Mouse (Mus musculus): ENCODE measurements around the gene Klhl5.
A peak's percentile ranks its signal among the peaks of the same experiment; 100 is the strongest.

Gene Klhl5

DNA sequence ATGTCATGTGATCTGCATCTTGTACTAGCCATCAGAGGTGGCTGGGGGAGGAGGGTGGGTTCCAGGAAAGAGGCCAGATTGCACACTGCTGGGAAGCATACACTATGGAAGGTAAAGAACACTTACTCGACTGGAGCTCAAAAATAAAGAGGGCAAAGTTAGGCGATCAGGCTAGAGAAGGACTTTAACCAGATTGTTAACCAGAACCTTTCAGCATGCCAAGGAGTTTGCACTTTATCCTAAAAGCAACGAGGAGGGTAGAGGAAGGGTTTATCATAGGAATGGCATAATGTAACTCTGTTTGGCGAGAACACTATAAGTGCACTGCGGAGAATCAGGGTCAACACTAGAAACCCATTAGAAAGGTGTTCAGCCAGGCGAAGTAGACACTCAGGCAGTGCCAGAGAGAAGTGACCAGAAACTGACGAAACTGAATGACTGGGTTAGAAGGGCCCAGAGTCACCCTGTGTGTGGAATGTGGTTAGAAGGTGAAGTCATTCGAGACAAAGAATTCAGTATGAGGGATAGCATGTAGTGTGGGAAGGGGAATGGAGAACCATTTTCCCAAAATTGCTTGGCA is 43.1 kb downstream of the Klhl5 start:
- no peak for DNase-seq

GRCm38 (mm10) chr5:65151276-65151675 is 43.9 kb downstream of the Klhl5 start:
- no peak for DNase-seq

GRCm38 (mm10) chr5:65151767-65152166 is 44.4 kb downstream of the Klhl5 start:
- no peak for DNase-seq

- no peak for DNase-seq
Measured at GRCm38 (mm10) chr5:65154287-65154686, 46.9 kb downstream of the Klhl5 start.

GRCm38 (mm10) chr5:65156853-65157252 is 49.5 kb downstream of the Klhl5 start:
- DNase-seq, result no peak

GRCm38 (mm10) chr5:65157412-65158381 is 50.4 kb downstream of the Klhl5 start:
- DNase-seq, result no peak

GRCm38 (mm10) chr5:65158696-65159305 is 51.5 kb downstream of the Klhl5 start:
- DNase-seq, result peak; percentile 59

- no peak for DNase-seq
Measured at GRCm38 (mm10) chr5:65163001-65163400, 55.7 kb downstream of the Klhl5 start.

DNA sequence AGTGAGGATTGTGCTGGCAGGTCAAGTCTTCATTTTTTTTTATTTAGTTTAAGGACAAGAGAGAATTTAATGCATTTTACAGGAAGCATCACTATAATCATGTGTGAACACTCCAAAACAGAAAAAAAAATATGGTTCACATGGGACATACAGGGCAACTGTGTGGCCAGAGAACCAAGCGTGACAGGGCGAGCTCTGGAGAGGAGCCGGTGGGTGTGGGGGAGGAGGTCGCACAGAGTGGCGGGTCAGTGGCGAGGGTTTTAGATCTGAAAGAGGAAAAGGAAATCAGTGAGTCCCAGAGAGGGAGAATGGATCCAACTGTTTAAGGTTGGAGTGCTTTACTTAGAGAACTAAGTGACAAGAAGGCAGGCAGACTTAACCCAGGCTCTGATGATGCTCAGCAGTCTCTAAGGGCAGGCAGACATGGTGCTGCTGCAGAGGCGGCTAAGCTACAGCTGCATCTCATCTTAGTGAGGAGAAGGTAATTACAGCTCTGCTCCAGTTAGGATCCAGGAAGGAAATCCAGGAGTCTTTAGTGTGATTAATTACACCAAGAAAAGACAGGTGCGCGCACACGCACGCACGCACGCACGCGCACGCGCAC is 56.3 kb downstream of the Klhl5 start:
- DNase-seq, result no peak

DNA sequence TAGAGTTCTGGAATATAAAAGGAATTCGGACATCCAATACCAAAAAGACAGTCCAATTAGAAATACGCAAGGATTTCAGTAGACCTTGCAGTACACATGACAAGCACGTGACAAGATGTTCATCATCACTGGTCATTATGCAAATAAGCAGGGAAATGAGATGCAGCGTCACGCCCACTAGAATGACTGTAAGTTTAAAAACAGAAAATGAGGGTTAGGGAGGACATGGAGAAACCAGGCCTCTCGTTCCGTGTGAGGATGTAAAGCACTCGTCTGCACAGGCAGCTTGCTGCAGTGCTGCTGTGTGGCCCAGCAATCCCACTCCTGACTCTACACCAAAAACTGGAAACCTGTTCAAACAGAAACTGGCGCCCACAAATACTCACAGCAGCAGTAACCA is 62.9 kb downstream of the Klhl5 start:
- DNase-seq, result no peak

DNA sequence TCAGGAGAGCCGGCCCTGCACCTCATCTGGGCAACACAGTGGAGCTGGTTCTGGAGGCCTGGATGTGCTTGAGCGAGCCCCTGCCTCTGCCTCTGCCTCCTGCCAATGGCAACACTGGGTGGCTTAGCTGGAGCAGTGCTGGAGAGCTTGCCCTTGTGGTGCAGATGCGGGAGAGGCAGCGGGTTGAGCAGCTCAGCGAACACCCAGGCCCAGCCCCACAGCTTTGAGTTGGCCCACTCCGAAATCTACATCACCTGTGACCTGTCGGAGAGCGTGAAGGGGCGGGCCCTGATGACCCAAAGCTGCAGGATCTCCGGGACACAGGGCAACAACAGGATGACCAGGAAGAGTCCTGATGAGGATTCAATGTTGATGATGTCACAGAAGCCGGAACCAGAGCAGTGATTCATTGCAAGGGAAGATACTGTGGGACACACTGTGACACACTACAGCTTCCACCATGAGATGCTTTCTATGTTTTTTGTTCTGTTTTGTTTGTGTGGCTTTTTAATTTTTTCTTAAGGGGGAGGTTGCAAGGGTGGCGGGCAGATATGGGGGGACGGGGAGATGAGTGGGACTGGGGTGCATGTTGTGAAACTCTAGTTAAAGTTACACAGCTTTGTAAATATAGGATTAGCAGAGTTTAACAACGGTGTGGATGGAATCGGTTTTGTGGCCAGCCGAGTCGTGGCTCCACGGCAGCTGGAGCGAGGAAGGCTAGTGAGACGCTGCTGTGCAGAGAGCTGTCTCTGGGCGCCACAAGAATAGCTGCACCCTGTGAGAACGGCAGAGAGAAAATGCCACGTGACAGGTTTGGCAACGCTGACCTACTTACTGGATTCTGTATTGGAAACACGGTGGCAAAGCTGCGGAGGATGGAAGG is 67.9 kb downstream of the Klhl5 start:
- DNase-seq, result peak; percentile 78

GRCm38 (mm10) chr5:65175918-65176484 is 68.7 kb downstream of the Klhl5 start:
- DNase-seq, result no peak

DNA sequence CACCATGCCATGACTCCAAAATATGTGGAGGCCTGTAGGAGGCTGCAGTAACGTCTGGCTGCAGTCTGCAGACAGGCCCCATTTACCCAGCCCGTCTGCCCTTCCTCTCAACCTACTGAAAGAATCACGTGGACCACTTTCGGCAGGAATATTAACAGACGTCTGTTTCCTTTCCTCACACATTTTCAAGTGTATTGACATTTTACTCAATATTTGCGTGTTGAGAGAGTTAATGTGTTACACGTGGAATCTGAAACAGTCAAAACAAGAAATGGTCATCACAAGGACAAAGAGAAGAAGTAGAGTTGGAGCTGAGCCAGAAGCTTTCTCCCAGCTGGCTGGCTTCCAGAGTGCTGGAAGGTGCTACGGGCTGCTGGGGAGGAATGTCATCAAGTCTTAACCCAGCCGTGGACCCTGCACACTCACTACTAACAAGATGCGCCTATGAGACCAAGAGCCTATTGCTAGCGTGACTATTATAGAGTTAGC is 69.7 kb downstream of the Klhl5 start:
- DNase-seq, result no peak

GRCm38 (mm10) chr5:65178477-65178876 is 71.1 kb downstream of the Klhl5 start:
- DNase-seq, result no peak

GRCm38 (mm10) chr5:65181160-65181793 is 73.9 kb downstream of the Klhl5 start:
- DNase-seq, result no peak

DNA sequence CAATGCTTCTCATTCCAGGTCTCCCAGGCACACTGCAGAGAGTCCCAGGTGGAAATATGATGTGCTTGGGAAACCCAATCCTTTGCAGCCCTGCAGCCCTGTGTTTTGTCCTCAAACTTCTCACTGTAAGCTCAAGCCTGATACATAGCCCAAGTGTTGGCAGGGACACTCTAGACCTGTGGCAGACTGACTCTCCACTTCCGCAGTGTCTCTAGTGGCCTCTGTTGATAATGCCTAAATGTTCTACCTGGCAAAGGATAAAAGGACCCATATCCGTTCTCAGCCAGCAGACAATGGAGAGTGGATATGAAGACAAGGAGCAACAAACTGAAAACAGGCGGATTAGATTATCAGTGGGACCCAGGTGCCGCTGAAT is 74.4 kb downstream of the Klhl5 start:
- DNase-seq, result no peak

GRCm38 (mm10) chr5:65182268-65182667 is 74.9 kb downstream of the Klhl5 start:
- DNase-seq, result no peak

DNA sequence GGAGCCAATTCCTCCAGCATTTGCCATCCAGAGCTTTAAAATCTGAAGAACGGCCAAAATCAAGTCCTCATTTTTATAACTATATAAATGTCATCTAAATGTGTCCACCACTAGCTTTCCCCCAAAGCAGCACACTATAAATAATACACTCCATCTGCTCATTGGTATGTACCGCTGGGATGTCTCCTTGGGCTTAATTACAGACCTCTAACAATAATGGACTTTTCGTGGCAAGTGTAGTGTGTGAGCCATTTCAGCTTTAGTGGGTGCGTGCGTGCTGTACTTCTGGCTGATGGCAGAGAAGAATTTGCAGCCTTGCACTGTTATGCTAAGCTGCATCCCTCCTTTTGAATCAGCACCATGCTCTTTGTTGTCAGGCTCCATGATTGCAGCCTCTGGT is 84.3 kb downstream of the Klhl5 start:
- DNase-seq, result no peak

GRCm38 (mm10) chr5:65194441-65194840 is 87.1 kb downstream of the Klhl5 start:
- DNase-seq, result no peak

- peak; percentile 100 for DNase-seq
Measured at GRCm38 (mm10) chr5:65199346-65200128, 92.2 kb downstream of the Klhl5 start, which contains the start of gene Wdr19. Wdr19 (plus strand) TSS chr5:65199696.
